Mouse (Mus musculus) spleen, adult 2 months (tissue): ENCODE measurements around the gene Sap25.

Source experiments
- CTCF ChIP-seq: fragments of 200-500 bp; IDR thresholded peaks from 2 replicates; pipeline ENCODE4 v1.5.1; 2011; ENCODE audit warnings: mild to moderate bottlenecking, inconsistent platforms; ENCODE audit not compliant: insufficient read depth, insufficient read length, insufficient replicate concordance; ENCODE audit errors: extremely low read depth
- POLR2A ChIP-seq: fragments of 200-500 bp; IDR thresholded peaks from 2 replicates; pipeline ENCODE4 v1.6.1; 2011; ENCODE audit warnings: low read depth, low read length, inconsistent platforms

GRCm38 (mm10) chr5:137649251-137649650, 8.1 kb downstream of the Sap25 start:
- no peak for TF ChIP-seq POLR2A
- TF ChIP-seq CTCF, result no peak
